Mouse (Mus musculus) spleen, adult 2 months (tissue): ENCODE measurements at regions not wholly inside any gene's neighbourhood (a gene's known extent, or its start where the extent isn't known, plus 50 kb on each side); places are given as distances from the start of the nearest gene placed in this dataset.

Source experiments
- CTCF ChIP-seq: fragments of 200-500 bp; IDR thresholded peaks from 2 replicates; pipeline ENCODE4 v1.5.1; 2011; ENCODE audit warnings: mild to moderate bottlenecking, inconsistent platforms; ENCODE audit not compliant: insufficient read depth, insufficient read length, insufficient replicate concordance; ENCODE audit errors: extremely low read depth
- POLR2A ChIP-seq: fragments of 200-500 bp; IDR thresholded peaks from 2 replicates; pipeline ENCODE4 v1.6.1; 2011; ENCODE audit warnings: low read depth, low read length, inconsistent platforms

DNA sequence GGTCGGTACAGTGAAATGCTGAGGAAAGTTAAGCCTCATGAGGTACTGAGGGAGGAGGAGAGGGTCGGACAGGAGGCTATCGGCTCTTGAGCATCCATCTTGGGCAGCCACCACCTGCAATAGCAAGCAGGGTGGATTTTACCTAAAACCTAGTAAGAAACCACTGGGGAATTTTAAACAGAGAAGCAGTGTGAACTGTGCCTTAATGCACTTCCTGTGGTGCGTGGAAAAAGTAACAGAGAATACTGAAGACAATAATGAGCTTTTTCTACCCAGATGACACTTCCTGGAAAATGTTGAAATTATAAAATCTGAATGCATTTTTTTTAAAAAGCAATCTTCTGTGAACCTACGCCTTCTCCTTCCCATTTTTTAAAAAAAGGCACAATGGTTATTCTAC is 67.1 kb upstream of the Sash1 start:
- no peak for TF ChIP-seq POLR2A
- TF ChIP-seq CTCF: no peak
